14 mouse cellular contexts compared by ENCODE assay signal in genomic region chr5:37064454-37065449, GRCm38 (mm10). TPM values are rescaled to one million over a fixed set of nuclear protein-coding genes. Genes with fewer than 3 reads are reported as not detected.
A peak's percentile ranks its signal among the peaks of the same experiment; 100 is the strongest.
DNase-seq lines count a peak whose midpoint lies in the region; ATAC-seq lines count a peak whose summit lies in the region.
"Had no signal": no experiment of that assay in that cellular context is flagged by ENCODE, and none has a peak within 500 bp of the region (broad histone marks: within the 10 kb centered on the region; RNA-seq: fewer than 3 reads in every experiment).

No protein-coding gene starts in this region.

- ATAC-seq in frontal cortex, adult (ENCODE audit: low TSS enrichment): 0 out of 2 replicates have a peak, but pooled peaks have one; percentile 17
- peak; percentile 93 for ATAC-seq in forebrain, embryonic 15.5 days (replicated peaks)
- peak; percentile 41; the same call in 1 of the 2 replicates for ATAC-seq in midbrain, embryonic 15.5 days (replicated peaks)

- intact Hi-C loops in left cerebral cortex, postnatal 4 days (cut with DNase I): no loop called here

- H3K9me3 ChIP-seq in forebrain, embryonic 15.5 days: no peaks in the 10 kb centered on the region
- no peaks in the 10 kb centered on the region for H3K9me3 ChIP-seq in midbrain, embryonic 15.5 days
- H3K9me3 ChIP-seq: embryonic facial prominence, embryonic 12.5 days had no signal

- H3K27me3 ChIP-seq in forebrain, embryonic 15.5 days: no peaks in the 10 kb centered on the region
- no peaks in the 10 kb centered on the region for H3K27me3 ChIP-seq in midbrain, embryonic 15.5 days (replicated peaks)
- H3K27me3 ChIP-seq: embryonic facial prominence, embryonic 12.5 days had no signal

- peak overlapping the region; percentile 87 for H3K27ac ChIP-seq in forebrain, embryonic 15.5 days (replicated peaks)
- no peak overlapping the region for H3K27ac ChIP-seq in midbrain, embryonic 15.5 days
- H3K27ac ChIP-seq: embryonic facial prominence, embryonic 12.5 days had no signal

- 26% methylated on average over 13 of the region's 13 CpGs for WGBS in forebrain, embryonic 15.5 days
- 64% methylated on average over 13 of the region's 13 CpGs for WGBS in midbrain, embryonic 15.5 days

- H3K9ac ChIP-seq in forebrain, embryonic 15.5 days (replicated peaks): no peak overlapping the region
- no peak overlapping the region for H3K9ac ChIP-seq in midbrain, embryonic 15.5 days
- H3K9ac ChIP-seq: embryonic facial prominence, embryonic 12.5 days had no signal

- no peak for DNase-seq in frontal cortex, postnatal 14 days (ENCODE audit: low spot score in 2 of 2)
- peak; percentile 56 for DNase-seq in left cerebral cortex, postnatal 4 days
- DNase-seq in left cerebral cortex, adult 11 months (ENCODE audit: low spot score): no peak
- no peak for DNase-seq in embryo, embryonic 11 days
- DNase-seq in frontal cortex, adult 2 months (ENCODE audit: extremely low spot score in 1 of 2, low spot score in 1 of 2): no peak
- DNase-seq: cerebellum, adult 11-12 months; gastrocnemius, postnatal 36 days; lung, adult 18-20 months; thymus, postnatal 14 days had no signal

- H3K4me3 ChIP-seq in forebrain, embryonic 15.5 days: no peak overlapping the region
- no peak overlapping the region for H3K4me3 ChIP-seq in midbrain, embryonic 15.5 days
- H3K4me3 ChIP-seq: embryonic facial prominence, embryonic 12.5 days had no signal

- H3K36me3 ChIP-seq in forebrain, embryonic 15.5 days: no peaks in the 10 kb centered on the region
- H3K36me3 ChIP-seq in midbrain, embryonic 15.5 days (replicated peaks): no peaks in the 10 kb centered on the region
- H3K36me3 ChIP-seq: embryonic facial prominence, embryonic 12.5 days had no signal

- peak overlapping the region; percentile 27 for H3K4me2 ChIP-seq in forebrain, embryonic 15.5 days (replicated peaks)
- H3K4me2 ChIP-seq in midbrain, embryonic 15.5 days: no peak overlapping the region
- H3K4me2 ChIP-seq: embryonic facial prominence, embryonic 12.5 days had no signal

- peaks cover 35% of the 10 kb centered on the region for H3K4me1 ChIP-seq in forebrain, embryonic 15.5 days
- peaks cover 9% of the 10 kb centered on the region for H3K4me1 ChIP-seq in midbrain, embryonic 15.5 days

RNA-seq across cellular contexts. Expression of gene Gm1043, which starts 20.4 kb away (rescaled TPM):
- total RNA-seq in left cerebral cortex, postnatal 4 days (2021): 10 to 100 TPM; 33.2 to 36.8 TPM
- polyA plus RNA-seq in forebrain, embryonic 15.5 days (2015; fragmentation: Nextera tagmentation; extraction: Ambion mirVana): 2.3 and 2.6 TPM in 2 replicates
- 2.6 and 2.8 TPM in 2 replicates for polyA plus RNA-seq in midbrain, embryonic 15.5 days (2015; fragmentation: Nextera tagmentation; extraction: Ambion mirVana)
- polyA plus RNA-seq in frontal cortex, adult 2 months (2012; rRNA removed): 13.7 and 15.6 TPM in 2 replicates
- total RNA-seq: gastrocnemius, postnatal 36 days had no signal
- polyA plus RNA-seq: embryonic facial prominence, embryonic 12.5 days; heart, postnatal 0 days had no signal

Comparison
In these comparisons a context has a peak if more than half of its experiments do, and no peak if none do; other contexts are left out.
1. ATAC-seq: peak in every context shown above with its lines; median percentile 93 in forebrain, embryonic 15.5 days; 41 in midbrain, embryonic 15.5 days; 17 in frontal cortex, adult.